Mouse (Mus musculus): ENCODE measurements around the gene Gm6164. TPM values are rescaled to one million over a fixed set of nuclear protein-coding genes. Genes with fewer than 3 reads are reported as not detected.
"Not testable (repeated sequence)": the region's sequence is repeated elsewhere in the genome, so short reads cannot be mapped to it uniquely, and the experiment has no call there.

Gm6164 gene
- total RNA-seq (2021), result not detected
- long read RNA-seq, experiment 1, result 0 reads
- long read RNA-seq, experiment 2, result 0 reads

- H3K27ac ChIP-seq; H3K4me3 ChIP-seq; DNase-seq (ENCODE audit: low spot score in 2 of 2): not testable (repeated sequence)
These were observed at the start of gene Gm6164 for GRCm38 (mm10) chr7:20205507-20205906. TSS of gene Gm6164 (minus strand) at chr7:20205607.

DNA sequence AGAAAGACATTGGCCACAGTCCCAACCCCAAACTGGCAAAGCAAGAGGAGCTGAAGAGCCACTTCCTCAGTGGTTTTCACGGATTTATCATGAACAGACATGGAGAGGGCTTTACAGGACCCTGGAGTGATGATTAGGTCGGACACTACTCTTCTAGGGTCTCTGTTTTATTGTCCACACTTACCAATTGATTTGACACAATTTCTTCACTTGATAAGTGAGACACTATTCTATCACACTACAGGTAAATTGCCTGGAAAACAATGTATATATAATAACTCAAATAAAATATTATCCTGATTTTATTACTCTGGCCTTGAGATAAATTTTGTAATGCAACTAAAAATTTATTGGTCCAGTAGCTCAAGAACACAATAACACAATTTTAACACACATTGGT, 28.3 kb upstream of the Gm6164 start, which contains the start of gene Gm4498:
Gm4498 (minus strand) TSS at position 101 of the 400 bp plus-strand sequence.
- not testable (repeated sequence) for H3K4me3 ChIP-seq; DNase-seq (ENCODE audit: low spot score in 2 of 2); H3K27ac ChIP-seq

DNA sequence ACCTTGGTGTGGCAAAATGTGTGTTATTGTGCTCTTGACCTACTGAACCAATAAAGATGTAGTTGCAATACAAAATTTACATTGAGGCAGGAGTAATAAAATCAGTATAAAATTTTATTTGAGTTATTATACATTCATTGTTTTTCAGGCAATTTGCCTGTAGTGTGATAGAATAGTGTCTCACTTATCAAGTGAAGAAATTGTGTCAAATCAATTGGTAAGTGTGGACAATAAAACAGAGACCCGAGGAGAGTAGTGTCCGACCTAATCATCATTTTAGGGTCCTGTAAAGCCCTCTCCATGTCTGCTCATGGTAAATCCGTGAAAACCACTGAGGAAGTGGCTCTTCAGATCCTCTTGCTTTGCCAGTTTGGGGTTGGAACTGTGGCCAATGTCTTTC, 12.0 kb downstream of the Gm6164 start, which contains the start of gene Vmn1r95:
Vmn1r95 (plus strand) TSS at position 301 of the 400 bp plus-strand sequence.
- DNase-seq (ENCODE audit: low spot score in 2 of 2); H3K27ac ChIP-seq; H3K4me3 ChIP-seq: not testable (repeated sequence)

DNA sequence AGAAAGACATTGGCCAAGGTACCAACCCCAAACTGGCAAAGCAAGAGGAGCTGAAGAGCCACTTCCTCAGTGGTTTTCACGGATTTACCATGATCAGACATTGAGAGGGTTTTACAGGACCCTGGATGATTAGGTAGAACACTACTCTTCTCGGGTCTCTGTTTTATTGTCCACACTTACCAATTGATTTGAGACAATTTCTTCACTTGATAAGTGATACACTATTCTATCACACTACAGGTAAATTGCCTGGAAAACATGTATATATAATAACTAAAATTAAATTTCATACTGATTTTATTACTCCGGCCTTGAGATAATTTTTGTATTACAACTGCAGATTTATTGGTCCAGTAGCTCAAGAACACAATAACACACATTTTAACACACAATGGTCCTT, 37.1 kb downstream of the Gm6164 start, which contains the start of gene Vmn1r94:
Vmn1r94 (minus strand) TSS at position 101 of the 400 bp plus-strand sequence.
- H3K4me3 ChIP-seq; H3K27ac ChIP-seq; DNase-seq (ENCODE audit: low spot score in 2 of 2): not testable (repeated sequence)

Other genes starting within 250 kb of the Gm6164 start
- not detected for gene Ceacam20, start 240.2 kb downstream of the Gm6164 start, total RNA-seq (2021)
- not detected for gene Nlrp9b, start 214.1 kb downstream of the Gm6164 start, total RNA-seq (2021)
- not detected for gene Vmn1r91, start 105.9 kb downstream of the Gm6164 start, total RNA-seq (2021)
- not detected for gene Gm16442, start 83.0 kb downstream of the Gm6164 start, total RNA-seq (2021)
- gene Vmn1r93, start 66.5 kb downstream of the Gm6164 start, total RNA-seq (2021), result not detected
- gene Vmn1r94, start 37.2 kb downstream of the Gm6164 start, total RNA-seq (2021), result not detected
- not detected for gene Vmn1r95, start 11.9 kb downstream of the Gm6164 start, total RNA-seq (2021)
- not detected for gene Gm4498, start 28.2 kb upstream of the Gm6164 start, total RNA-seq (2021)
- gene Gm5890, start 57.2 kb upstream of the Gm6164 start, total RNA-seq (2021), result not detected
- not detected for gene Gm4133, start 128.5 kb upstream of the Gm6164 start, total RNA-seq (2021)
- gene Gm5728, start 169.8 kb upstream of the Gm6164 start, total RNA-seq (2021), result not detected
- gene Vmn1r100, start 212.3 kb upstream of the Gm6164 start, total RNA-seq (2021), result not detected
- gene Vmn1r101, start 237.0 kb upstream of the Gm6164 start, total RNA-seq (2021), result not detected